Mouse (Mus musculus): Measurements from ENCODE around the gene Sos1.

GRCm38 (mm10) chr17:80411182-80411581 lies 69.1 kb downstream of the Sos1 start:
- no peak for TF ChIP-seq POLR2A (IDR thresholded peaks at IDR 0.05; ENCODE audit: borderline replicate concordance, low read depth, low read length)
- TF ChIP-seq CTCF (IDR thresholded peaks at IDR 0.05; ENCODE audit: low read depth, low read length): no peak

Data from bone marrow macrophage, adult 2 months (primary cell).